Mouse (Mus musculus): ENCODE data around the gene Zfp609. TPM values are rescaled to one million over a fixed set of nuclear protein-coding genes. Genes with fewer than 3 reads are reported as not detected.

Zfp609 gene
- polyA plus RNA-seq, 1 experiment from 2014 or later: 6.4 TPM

- Histone ChIP-seq H3K9ac (ENCODE audit: low read depth, low read length) (no peak overlapping the region), H3K27ac (replicated peaks; ENCODE audit: low read depth, low read length) (no peak overlapping the region)
- peak; percentile 12 for DNase-seq (ENCODE audit: low spot score)
Observed at GRCm38 (mm10) chr9:65645984-65646383, 181.4 kb downstream of the Zfp609 start.

GRCm38 (mm10) chr9:65644960-65645359, 182.4 kb downstream of the Zfp609 start:
- H3K9me3 ChIP-seq (ENCODE audit: control insufficient read depth, low read length): no peaks in the 10 kb centered on the region
- WGBS: 92% methylated on average over 4 of the region's 4 CpGs
- no peak overlapping the region for H3K9ac ChIP-seq (ENCODE audit: low read depth, low read length)
- no peak for DNase-seq (ENCODE audit: low spot score)
- ATAC-seq (ENCODE audit: low read depth): no peak
- H3K27ac ChIP-seq (replicated peaks; ENCODE audit: low read depth, low read length): no peak overlapping the region
- H3K4me1 ChIP-seq (ENCODE audit: control insufficient read depth, insufficient read depth, low read length): peaks cover 12% of the 10 kb centered on the region
- no peak overlapping the region for H3K4me3 ChIP-seq (ENCODE audit: low read depth, low read length)
- H3K27me3 ChIP-seq (replicated peaks; ENCODE audit: control insufficient read depth, insufficient read depth, low read length): no peaks in the 10 kb centered on the region
- no peaks in the 10 kb centered on the region for H3K36me3 ChIP-seq (ENCODE audit: control insufficient read depth, insufficient read depth, low read length)
- no peak overlapping the region for H3K4me2 ChIP-seq (ENCODE audit: low read depth, low read length)

More at GRCm38 (mm10) chr9:65645984-65646383, 181.4 kb downstream of the Zfp609 start:
- ATAC-seq (ENCODE audit: low read depth): no peak
- no peaks in the 10 kb centered on the region for H3K27me3 ChIP-seq (replicated peaks; ENCODE audit: control insufficient read depth, insufficient read depth, low read length)
- no peak overlapping the region for H3K4me2 ChIP-seq (ENCODE audit: low read depth, low read length)
- H3K4me3 ChIP-seq (ENCODE audit: low read depth, low read length): no peak overlapping the region
- H3K4me1 ChIP-seq (ENCODE audit: control insufficient read depth, insufficient read depth, low read length): peaks cover 8% of the 10 kb centered on the region
- WGBS: 40% methylated on average over 3 of the region's 3 CpGs
- no peaks in the 10 kb centered on the region for H3K36me3 ChIP-seq (ENCODE audit: control insufficient read depth, insufficient read depth, low read length)
- no peaks in the 10 kb centered on the region for H3K9me3 ChIP-seq (ENCODE audit: control insufficient read depth, low read length)

GRCm38 (mm10) chr9:65642546-65642945, 184.8 kb downstream of the Zfp609 start:
- ATAC-seq (ENCODE audit: low read depth) (no peak), DNase-seq (ENCODE audit: low spot score) (no peak)
- H3K27ac ChIP-seq (replicated peaks; ENCODE audit: low read depth, low read length): no peak overlapping the region
- H3K9ac ChIP-seq (ENCODE audit: low read depth, low read length): no peak overlapping the region
- no peak overlapping the region for H3K4me3 ChIP-seq (ENCODE audit: low read depth, low read length)
- H3K4me1 ChIP-seq (ENCODE audit: control insufficient read depth, insufficient read depth, low read length): peaks cover 12% of the 10 kb centered on the region
- H3K4me2 ChIP-seq (ENCODE audit: low read depth, low read length): no peak overlapping the region
- H3K36me3 ChIP-seq (ENCODE audit: control insufficient read depth, insufficient read depth, low read length): no peaks in the 10 kb centered on the region
- no peaks in the 10 kb centered on the region for H3K27me3 ChIP-seq (replicated peaks; ENCODE audit: control insufficient read depth, insufficient read depth, low read length)
- H3K9me3 ChIP-seq (ENCODE audit: control insufficient read depth, low read length): no peaks in the 10 kb centered on the region

Other genes with a start within 250 kb of the Zfp609 start
- 12.9 and 14.3 TPM in 2 replicates for gene Plekho2, start 247.5 kb downstream of the Zfp609 start, polyA plus RNA-seq (2014; fragmentation: Nextera tagmentation; extraction: Ambion mirVana)
- gene Pif1, start 240.4 kb downstream of the Zfp609 start, polyA plus RNA-seq (2014; fragmentation: Nextera tagmentation; extraction: Ambion mirVana): 5.9 and 7.2 TPM in 2 replicates
- 13.6 and 13.8 TPM in 2 replicates for gene Rbpms2, start 197.9 kb downstream of the Zfp609 start, polyA plus RNA-seq (2014; fragmentation: Nextera tagmentation; extraction: Ambion mirVana)
- gene Oaz2, start 159.6 kb downstream of the Zfp609 start, polyA plus RNA-seq (2014; fragmentation: Nextera tagmentation; extraction: Ambion mirVana): 203 and 214 TPM in 2 replicates
- gene Pclaf, start 62.7 kb upstream of the Zfp609 start, polyA plus RNA-seq (2014; fragmentation: Nextera tagmentation; extraction: Ambion mirVana): 106 and 114 TPM in 2 replicates
- gene Trip4, start 81.2 kb upstream of the Zfp609 start, polyA plus RNA-seq (2014; fragmentation: Nextera tagmentation; extraction: Ambion mirVana): 26.3 and 34.6 TPM in 2 replicates
- gene Csnk1g1, start 81.4 kb upstream of the Zfp609 start, polyA plus RNA-seq (2014; fragmentation: Nextera tagmentation; extraction: Ambion mirVana): 17.3 and 17.7 TPM in 2 replicates
- 801 and 834 TPM in 2 replicates for gene Ppib, start 232.7 kb upstream of the Zfp609 start, polyA plus RNA-seq (2014; fragmentation: Nextera tagmentation; extraction: Ambion mirVana)
- gene Snx22, start 242.2 kb upstream of the Zfp609 start, polyA plus RNA-seq (2014; fragmentation: Nextera tagmentation; extraction: Ambion mirVana): 3.4 and 4.1 TPM in 2 replicates